Mouse (Mus musculus) cerebellum, adult 11-12 months (tissue): ENCODE results near the gene Phf3.
A peak's percentile ranks its signal among the peaks of the same experiment; 100 is the strongest.
"Not testable (repeated sequence)": the region's sequence is repeated elsewhere in the genome, so short reads cannot be mapped to it uniquely, and the experiment has no call there.

ENCODE experiments used
- DNase-seq: peaks from one replicate; pipeline ENCODE4 v3.0.0; 2022

Gene Phf3

DNA sequence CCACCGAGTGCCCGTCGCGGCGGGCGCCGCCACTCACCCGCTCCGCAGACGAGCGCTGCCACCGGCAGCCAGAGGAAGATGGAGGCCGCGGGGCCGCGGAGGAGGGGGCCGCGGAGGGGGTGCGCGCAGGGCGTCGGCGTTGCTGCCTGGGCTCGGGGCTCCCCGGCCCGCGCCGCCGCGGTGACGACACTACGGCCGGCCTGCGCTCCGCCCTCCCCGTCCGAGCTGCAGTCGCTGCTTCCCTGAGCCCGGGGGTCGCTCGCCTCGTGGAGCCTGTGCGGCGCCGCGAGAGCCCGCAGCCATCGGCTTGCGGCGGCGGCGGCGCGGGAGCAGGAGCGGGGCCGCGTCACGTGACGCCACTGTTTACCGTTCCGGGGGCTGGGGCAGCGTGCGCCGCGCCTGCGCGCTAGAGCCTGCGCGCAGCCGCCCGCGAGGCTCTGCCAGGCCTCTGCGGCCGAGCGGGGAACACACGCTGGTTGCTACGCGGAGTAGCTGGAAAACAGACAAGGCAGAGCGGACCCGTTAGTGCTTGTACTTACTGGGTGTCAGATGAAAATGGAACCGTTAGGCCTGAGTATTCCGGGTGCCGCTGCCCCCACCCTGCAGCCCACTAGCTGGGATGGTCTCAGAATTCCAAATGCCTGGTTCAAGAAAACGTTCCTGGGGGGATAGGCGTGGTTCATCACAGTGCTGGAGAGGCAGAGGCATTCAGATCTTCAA is at the start of gene Phf3:
TSS of gene Phf3 (minus strand) at position 381 of the 720 bp plus-strand sequence.
- DNase-seq = peak; percentile 93

DNA sequence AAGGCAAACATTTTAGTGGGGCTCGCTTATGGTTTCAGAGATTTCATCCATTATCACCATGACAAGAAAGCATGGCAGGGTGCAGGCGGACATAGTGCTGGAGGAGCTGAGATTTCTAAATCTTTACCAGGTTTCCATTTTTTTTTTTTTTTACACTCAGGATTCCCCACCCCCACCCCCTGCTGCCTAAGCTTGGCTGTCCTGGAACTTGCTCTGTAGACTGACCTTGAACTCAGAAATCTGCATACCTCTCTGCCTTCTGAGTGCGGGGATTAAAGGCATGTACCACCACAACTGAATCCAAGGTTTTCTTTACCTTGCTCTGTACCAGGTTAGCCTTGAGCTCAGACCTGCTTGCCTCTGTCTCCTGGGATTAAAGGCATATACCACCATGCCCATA is 48.5 kb upstream of the Phf3 start:
- DNase-seq = no peak

DNA sequence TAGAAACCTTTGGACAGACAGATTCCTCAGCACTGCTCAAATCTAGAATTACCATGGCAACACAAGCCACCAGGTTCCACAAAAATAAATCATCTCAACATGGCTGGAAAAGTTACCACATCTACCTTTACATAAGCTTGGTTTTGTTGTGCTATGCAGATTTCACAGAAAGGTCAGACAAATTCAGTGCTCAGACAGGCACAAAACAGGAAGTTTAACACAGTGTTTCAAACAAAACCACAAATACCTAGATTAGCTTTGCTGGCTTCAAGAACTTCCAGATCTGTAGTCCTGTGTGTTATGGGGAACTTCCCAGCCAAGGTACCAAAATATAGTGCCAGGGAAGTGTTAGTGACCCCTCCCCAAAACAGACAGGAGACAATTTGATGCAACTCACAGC is 47.5 kb upstream of the Phf3 start:
- DNase-seq = no peak

DNA sequence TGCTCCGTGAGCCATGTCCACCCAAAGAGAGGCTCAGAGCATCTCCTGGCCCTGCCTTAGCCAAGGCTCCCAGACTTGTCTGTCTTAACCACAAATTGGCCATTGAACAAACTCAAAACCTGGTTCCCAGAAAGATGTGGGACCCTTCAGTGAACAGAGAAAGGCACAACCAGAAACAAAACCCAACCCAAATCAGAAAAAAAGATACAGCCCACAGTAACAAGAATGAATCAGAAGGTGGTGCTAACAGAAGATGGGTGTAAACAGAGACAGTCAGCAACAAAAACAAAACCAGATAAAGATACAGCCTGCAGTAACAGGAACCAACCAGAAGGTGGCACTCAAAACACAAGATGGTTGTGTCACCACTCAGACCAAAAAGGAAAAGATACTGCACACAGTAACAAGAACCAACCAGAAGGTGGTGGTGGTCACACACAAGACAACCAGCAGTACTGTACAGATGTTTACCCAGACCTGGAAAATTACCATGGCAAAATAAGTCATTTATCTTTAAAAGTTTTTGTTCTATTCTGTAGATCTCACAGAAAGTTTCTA is 47.0 kb upstream of the Phf3 start:
- no peak for DNase-seq

DNA sequence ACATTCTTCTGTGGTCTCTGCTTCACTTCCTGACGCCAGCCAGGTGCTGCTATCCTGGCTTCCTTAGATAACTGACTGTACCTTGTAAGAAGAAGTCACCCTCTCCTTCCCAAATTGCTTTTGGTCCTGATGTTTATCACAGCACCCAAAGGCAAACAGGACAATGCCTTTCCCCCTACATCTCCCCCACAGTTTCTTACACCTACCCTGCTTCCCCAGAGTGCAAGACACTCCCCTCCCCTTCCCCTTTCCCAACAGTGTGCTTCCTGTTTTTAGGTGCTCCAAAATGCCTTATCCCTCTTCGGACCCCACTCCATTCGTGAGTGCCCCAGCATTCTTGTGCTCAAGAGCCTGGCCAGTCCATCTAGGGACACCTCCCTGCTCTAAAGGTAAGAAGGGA is 36.5 kb upstream of the Phf3 start:
- DNase-seq = no peak

DNA sequence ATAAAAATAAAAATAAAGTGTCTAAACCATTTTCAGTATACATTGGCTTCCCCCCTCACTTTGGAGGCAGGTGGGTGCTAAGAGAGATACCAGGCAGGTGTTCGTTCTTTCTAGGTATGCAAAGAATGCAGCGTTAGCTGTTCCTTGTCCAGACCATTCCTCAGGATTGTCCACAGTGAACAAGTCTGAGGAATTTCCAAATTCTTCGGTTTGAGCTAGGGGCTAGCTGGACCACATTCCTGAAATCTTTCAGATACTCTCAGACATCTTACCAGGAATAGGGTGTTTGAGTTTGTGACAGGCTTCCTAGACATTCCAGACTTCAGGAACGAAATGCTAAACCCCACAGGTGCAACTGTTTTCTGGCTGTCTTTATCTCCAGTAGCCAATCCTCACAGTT is 35.1 kb upstream of the Phf3 start:
- no peak for DNase-seq

DNA sequence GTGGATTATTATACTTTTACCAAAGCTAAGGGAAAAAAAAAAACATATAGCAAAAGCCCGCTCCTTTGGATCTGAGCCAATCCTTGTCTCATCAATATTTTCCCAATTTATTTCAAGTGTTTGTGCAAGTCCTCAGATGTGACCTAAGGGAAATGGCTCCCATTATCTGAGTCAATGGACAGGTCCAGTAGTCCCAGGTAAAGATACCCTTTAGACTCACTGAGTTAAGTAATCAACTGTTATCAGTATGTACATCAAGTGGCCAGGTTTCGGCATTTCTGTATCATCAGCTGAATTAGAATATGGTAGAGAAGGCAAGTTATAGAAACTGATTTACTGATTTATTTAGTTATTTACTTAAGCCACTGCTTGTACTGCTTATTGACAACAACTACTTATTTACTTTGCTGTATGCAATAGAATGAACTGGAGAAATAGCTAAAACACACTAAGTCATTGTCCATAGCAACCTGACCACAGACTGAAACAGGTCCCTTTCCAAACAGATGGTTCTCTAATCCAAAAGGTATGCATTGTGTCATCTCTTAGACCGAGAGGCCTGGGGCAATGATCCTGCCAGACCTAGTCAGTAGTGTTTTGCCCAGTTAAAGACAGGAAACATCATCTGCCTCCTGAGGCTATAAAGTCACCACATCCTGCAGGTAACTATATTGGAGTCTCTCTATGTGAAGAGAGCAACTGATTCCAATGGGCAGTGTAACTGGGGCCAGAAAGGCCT is 29.9 kb upstream of the Phf3 start:
- DNase-seq = no peak

DNA sequence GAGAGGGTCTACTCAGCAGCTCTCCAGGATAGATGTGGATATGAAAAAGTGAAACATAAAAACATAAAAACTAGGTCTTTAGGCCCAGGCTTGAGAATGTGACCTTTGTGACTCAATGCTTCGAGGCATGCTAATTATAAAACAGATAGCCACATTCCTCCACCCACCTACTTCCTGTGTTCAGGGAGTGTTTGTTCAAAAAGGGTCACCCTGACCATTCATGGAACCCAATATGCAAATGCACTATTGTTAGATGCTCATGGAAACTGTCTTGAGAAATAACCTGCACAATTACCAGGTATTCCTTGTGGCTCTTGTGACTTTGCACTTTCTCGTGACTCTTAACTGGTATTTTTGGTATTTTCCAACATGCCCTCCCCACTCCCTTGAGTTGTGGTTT is 25.0 kb upstream of the Phf3 start:
- no peak for DNase-seq

DNA sequence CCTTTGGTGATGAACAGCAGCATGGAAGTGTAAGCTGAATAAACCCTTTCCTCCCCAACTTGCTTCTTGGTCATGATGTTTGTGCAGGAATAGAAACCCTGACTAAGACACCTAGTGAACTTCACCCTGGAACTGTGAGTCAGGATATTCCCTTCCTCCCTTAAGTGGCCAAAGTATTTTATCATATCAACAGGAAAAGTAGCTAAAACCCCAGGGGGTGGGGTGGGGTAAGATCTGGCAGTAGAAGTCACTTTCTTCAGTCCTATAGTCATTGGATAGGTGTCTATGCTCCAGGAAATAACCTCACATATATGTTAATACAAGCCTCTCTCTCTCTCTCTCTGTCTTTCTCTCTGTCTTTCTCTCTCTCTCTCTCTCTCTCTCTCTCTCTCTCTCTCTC is 21.6 kb upstream of the Phf3 start:
- DNase-seq = not testable (repeated sequence)

DNA sequence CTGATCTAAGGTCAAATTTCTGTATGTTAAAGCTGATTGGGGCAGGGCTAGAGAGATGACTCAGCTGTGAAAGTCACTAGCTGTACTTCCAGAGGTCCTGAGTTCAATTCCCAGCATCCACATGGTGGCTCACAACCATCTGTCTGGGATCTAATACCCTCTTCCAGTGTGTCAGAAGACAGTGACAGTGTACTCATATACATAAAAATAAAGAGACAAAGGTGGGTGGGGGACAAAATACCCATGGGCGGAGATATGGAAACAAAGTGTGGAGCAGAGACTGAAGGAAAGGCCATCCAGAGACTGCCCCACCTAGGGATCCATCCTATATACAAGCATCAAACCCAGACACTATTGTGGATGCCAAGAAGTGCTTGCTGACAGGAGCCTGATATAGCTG is 10.1 kb upstream of the Phf3 start:
- not testable (repeated sequence) for DNase-seq

DNA sequence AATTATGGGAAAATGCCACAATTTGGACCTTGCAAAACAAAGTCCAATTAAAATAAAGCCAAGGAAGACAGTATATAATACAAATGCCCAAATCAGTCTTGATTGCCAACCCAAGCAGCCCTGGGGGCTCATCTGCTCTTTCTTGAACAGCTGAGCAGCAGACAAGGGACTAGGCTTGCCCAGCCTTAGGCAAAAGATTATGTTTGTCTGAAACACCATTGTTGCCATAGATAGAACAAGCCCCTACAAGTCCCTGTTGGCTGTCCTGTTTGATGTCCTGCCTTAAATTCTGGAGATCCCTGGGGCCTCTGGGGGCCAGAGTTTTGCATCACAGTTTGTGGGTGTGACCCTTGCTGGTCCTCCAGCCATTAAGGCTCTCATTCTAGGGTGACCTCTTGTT is 2.0 kb upstream of the Phf3 start:
- DNase-seq = no peak

DNA sequence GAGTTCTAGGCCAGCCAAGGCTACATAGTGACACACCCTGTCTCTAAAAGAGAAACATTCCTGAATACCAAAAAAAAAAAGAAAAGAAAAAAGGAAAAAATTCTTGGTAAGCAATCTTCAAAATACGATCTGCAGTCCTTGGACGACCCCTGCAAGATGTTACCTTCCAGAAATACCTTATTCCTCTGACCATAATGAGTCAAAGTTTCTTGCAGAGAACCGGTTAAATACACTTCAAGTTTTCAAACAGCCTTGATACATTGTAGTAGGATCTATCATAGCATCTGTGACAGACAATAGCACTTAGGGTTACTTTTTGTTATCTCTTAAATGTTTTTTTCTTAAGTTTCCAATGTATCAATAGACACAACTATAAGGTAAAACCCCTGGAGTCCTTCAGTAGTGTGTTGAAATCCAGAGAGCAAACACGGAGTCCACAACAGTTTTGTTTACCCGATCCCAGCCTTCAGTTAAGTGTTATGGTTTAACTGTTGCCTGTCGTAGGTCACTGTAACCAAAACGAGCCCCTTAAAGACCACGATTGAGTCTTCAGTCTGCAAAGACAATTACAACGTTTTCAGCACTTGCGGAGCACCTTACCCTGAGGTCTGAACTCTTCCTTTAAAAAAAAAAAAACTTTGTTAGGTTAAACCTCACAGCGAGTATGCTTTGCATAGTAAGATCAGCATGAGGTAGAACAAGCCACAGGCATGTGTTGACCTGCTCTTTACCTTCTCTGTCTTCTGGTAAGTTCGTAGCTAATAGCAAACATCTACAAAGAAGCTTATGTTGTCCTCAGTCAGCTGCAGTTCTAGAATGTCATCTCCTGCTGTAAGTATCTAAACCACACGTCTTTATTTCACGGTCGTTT is 775 bp upstream of the Phf3 start:
- DNase-seq = no peak

DNA sequence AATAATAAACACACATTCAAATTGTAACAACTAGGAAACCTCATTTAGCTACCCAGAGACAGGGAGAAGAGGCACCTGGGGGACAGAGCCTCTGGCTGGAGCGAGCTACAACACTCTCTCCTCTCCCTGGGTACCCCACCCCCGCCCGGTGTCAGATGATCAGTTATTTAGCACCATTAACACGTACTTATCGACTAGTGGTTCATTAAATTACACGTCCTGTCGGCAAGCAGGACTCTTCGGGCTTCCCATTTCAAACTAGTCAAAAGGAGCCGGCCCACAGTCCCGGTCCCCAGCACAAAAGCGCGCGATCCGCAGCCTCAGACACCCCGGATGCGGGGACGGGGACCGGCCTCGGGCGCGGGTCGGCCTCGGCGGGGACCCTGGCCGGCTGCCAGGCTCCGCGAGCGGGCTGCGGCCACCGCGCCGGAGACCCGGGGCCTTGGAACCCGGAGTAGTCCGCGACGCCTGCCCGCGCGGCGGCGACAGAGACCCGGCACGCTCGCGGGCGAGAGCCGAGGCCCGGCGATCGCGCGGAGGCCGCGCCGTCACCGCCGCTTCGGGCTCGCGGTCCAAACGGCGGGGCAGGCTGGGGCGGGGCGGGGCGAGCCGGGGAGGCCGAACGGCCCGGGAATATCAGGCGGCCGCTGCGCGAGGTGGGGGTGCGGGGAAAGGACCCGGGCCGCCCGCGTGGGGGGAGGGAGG is 733 bp downstream of the Phf3 start:
- DNase-seq = peak; percentile 75

DNA sequence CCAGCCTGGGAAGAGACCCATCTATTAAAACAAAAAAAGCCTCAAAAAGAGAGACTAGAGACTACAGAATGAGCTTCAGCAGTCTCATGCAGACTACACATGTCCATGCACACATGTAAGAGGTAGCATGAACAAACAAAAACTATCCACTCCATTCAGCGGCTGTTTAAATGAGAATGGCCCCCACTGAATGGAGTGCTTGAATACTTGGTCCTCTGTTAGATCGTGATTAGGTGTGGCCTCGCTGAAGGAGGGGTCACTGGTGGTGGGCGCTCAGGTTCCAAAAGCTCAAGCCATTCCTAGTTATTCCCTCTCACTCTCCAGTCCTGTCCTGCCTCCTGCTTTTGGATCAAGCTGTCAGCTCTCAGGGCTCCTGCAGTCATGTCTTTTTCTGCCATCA is 5.9 kb downstream of the Phf3 start:
- no peak for DNase-seq

DNA sequence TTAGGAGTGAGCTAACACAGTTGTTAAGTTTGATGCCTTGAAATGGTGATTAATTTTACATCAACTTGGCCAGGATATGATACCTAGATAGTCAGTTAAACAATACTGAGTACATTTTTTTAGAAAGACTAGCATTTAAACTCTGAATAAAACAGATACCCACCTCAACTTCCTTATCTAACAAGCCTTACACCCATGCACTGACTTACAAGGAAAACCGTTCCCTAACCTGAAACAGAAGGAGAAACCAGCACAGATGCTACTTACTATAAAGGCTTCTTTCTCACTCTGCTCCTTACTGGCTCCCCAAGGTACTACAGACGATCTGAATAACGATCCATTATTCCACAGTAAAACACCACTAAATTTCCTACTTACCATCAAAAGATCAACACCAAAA is 21.2 kb downstream of the Phf3 start:
- no peak for DNase-seq

DNA sequence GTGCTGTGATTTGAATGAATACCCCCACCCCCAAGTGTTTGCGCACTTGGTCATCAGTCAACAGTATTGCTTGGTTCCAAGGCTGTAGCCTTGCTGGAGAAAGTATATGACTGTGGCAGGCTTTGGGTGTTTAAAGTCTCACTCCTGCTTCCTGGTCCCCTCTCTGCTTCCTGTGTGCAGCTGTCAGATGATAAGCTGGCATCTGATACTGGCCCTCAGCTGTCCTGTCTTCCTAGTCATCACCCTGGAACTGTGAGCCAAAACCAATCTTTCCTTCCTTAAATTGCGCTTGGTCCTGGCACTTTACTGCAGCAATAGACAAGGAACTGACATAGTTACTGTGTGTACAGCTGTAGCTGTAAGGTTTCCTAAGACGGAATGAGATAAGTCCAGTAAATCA is 21.8 kb downstream of the Phf3 start:
- DNase-seq = no peak

DNA sequence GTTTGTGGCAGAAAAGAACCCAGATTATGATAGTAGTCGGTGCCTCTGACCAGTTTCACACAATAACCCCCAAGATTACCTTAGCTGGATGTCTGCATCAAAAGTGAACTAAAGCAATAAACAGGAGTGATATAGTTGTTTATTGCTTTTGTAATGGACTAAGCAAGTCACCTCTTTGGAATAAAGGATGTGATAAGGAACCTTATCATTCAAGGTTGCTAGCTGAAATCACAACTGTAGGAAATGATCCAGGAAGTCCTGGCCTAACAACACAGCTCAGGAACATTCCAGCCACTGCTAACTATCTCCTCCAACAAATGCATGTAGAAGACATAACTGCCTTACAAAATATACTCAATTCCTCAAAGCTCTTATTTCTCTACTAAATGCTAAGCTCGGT is 22.8 kb downstream of the Phf3 start:
- no peak for DNase-seq

DNA sequence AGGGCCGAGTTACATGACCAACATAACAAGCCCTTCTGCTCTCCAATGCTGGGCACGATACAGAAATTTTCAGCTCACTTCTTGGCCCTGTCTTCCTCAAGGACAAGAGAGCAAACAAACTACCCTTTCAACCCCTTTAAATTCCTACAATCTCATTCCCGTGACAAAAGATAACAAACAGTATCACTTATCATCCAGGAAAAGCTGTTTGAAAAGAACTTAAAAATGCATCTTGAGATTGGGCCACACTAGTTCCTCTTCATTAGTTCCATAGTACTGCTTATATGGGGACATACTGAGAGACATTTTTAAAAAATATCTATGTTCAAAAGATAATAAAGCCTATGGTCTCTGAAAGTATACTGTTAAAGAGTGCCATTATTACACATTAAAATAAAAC is 23.8 kb downstream of the Phf3 start:
- no peak for DNase-seq

DNA sequence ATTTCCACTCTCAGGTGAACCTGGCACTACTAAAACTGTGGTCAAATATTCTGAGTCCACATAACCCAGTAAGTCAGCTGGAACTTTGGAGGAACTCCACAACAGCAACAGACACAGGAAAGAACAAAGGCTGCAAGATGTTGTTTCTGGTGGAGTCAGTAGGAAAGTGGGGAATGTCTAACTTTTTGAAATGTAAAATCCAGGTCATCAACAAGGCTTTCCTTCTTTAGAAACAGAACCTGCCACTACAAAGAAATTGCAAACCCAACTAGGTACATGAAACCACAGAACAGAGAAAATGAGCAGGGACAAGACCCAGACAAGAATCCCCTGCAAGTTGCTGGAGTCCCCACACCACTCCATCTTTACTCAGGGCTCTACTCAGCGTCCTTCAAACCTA is 26.0 kb downstream of the Phf3 start:
- no peak for DNase-seq

DNA sequence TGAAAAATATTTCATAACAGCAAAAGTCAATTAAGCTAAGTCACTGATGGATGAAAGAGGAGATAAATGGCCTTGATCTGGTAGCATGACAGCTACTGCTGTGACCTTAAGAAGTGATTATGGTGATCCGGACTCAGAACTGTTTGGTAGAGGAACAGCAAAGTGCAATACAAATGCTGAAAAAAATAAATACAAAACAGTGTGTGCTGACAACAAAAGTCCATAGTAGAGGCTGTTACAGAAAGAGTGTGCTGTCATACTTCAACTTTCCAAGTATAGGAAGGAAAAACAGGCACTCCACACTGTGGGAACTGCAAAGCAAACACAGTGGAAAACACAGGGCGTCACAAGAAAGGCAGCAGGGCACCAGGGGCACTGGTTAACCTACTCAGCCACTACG is 34.1 kb downstream of the Phf3 start:
- DNase-seq = no peak

DNA sequence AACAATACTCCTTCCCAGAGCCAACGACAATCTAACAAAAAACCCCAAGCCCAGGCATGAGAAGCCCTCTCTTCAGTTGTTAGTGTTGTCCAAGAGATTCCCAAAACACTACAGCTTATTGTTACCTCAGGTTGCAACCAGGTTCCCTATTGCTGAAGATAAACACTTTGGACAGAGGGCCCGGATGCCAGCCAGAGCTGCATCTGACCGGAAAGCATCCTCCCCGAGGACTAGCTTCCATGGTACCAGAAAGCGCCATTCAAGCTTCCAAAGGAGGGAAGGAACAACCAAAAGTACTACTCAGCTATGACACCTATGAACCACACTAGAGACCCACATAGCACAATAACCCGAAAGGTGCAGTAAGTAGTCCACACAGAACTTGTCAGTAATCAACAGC is 38.2 kb downstream of the Phf3 start:
- DNase-seq = no peak

DNA sequence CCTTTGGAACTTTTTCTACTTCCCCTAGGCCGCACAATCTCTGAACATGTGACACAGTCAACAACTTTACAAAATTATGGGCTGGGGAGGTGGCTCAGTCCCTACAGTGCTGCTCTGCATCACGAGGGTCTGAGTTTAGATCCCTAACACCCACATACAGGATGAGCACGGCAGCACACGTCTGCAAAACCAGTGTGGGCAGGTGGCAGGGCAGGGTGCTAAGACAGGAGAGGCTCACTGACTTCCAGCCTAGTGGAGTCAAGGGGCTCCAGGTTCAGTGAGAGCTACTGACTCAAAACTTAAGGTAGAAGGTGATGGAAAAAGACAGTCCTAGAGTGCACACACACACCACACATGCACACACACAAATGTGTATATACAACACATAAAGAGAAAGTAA is 40.9 kb downstream of the Phf3 start:
- DNase-seq = no peak

DNA sequence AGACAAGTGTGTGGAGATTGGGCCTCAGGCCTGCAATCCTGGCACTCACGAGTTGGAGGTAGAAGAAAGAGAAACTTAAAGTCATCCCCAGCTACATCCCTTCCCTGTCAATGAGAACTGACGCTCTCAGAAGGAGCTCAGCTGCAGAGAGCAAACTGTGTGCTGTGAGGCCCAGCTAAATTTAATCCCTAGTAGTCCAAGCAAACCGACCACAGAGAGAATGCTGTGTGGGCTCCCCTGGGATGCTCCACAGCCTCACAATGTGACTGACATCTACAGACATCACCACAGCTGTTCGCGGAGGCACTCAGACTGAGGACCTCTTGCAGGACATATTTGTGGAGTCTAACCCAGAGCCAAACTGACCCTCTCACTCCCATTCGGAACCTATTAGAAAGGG is 54.3 kb downstream of the Phf3 start:
- DNase-seq = no peak
